Mouse (Mus musculus) liver, embryonic 11.5 days (tissue): ENCODE results near the gene Ppib. TPM values are rescaled to one million over a fixed set of nuclear protein-coding genes. Genes with fewer than 3 reads are reported as not detected.

Source experiments
- ATAC-seq: fragments of 200-750 bp; cut with Nextera tagmentation; replicated peaks from 2 replicates; pipeline ENCODE4 v1.8.0; 2017; ENCODE audit warnings: moderate number of reproducible peaks, mild to moderate bottlenecking, moderate TSS enrichment, moderate library complexity; ENCODE audit not compliant: low FRiP score
- DNase-seq: peaks from one replicate; pipeline ENCODE4 v3.0.0-alpha.2; 2017; ENCODE audit warnings: low spot score
- H3K27ac ChIP-seq: fragments of 300-500 bp; sonication (generic); 2 replicates; pipeline ENCODE4 v1.5.1; 2014; ENCODE audit warnings: mild to moderate bottlenecking, low read depth, low read length, control low read depth
- H3K27me3 ChIP-seq: fragments of 300-500 bp; sonication (generic); replicated peaks from 2 replicates; pipeline ENCODE4 v1.6.1; 2014; ENCODE audit warnings: low read length, mixed read lengths; ENCODE audit not compliant: control insufficient read depth, insufficient read depth
- H3K36me3 ChIP-seq: fragments of 300-500 bp; sonication (generic); 2 replicates; pipeline ENCODE4 v1.6.1; 2014; ENCODE audit warnings: mild to moderate bottlenecking, low read length, moderate library complexity, mixed read lengths; ENCODE audit not compliant: control insufficient read depth, insufficient read depth
- H3K4me1 ChIP-seq: fragments of 300-500 bp; sonication (generic); replicated peaks from 2 replicates; pipeline ENCODE4 v1.6.1; 2014; ENCODE audit warnings: low read length, mixed read lengths; ENCODE audit not compliant: control insufficient read depth, insufficient read depth
- H3K4me2 ChIP-seq: fragments of 300-500 bp; sonication (generic); 2 replicates; pipeline ENCODE4 v1.6.1; 2014; ENCODE audit warnings: mild to moderate bottlenecking, control low read depth, moderate library complexity
- H3K4me3 ChIP-seq: fragments of 300-500 bp; sonication (generic); 2 replicates; pipeline ENCODE4 v1.5.1; 2014; ENCODE audit warnings: low read depth, low read length, control low read depth
- H3K9ac ChIP-seq: fragments of 300-500 bp; sonication (generic); 2 replicates; pipeline ENCODE4 v1.6.1; 2014; ENCODE audit warnings: low read depth, low read length, control low read depth
- H3K9me3 ChIP-seq: fragments of 300-500 bp; sonication (generic); 2 replicates; pipeline ENCODE4 v1.6.1; 2016; ENCODE audit warnings: low read length, inconsistent platforms, mixed read lengths; ENCODE audit not compliant: control insufficient read depth
- WGBS: fragments of 180-500 bp; shearing (Covaris S2); extraction: QIAGEN DNeasy Blood & Tissue Kit; methylation state at CpG from one replicate; pipeline ENCODE4 v1.1.7; 2014; 5-methylcytosine and 5-hydroxymethylcytosine counted together
- polyA plus RNA-seq: library from polyadenylated mRNA; unstranded; fragments of >200 nt; fragmentation: Nextera tagmentation; extraction: Ambion mirVana; gene quantifications from 2 replicates; pipeline ENCODE4 v1.2.1, GENCODE M21; 2014

Ppib gene
- polyA plus RNA-seq, 1 experiment from 2014 or later: 569 TPM

DNA sequence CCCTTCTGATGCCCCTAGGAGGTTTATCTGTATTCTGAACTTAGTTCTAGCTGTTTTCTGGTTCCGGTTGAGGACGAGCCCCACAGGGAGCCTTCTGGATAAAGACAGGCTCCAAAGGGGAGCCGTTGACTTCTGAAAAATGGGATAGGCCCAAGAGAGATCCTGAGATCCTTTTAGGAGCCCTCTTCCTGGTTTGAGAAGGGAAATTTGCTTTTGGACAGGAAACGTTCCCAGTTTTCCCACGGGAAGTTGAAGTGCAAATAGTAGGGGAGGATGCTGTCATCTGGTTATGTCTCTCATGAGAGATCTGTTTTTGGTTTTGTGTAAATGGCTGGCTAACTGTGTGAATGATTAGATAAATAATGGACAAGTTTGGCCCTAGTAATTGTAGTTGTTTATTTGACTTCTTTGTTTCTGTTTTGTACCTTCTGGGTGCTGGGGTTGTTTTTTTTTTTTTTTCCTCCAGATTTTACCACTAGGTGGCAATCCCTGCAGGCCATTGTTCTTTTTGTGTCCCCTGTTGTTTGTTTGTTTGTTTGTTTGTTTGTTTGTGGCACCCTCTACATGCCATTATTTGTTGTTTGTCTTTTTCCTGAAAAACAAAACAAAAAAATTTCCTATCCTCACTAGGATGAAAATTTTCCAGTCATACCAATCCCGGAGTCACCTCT is 10.0 kb upstream of the Ppib start:
- no peaks in the 10 kb centered on the region for H3K36me3 ChIP-seq
- no peak overlapping the region for H3K4me2 ChIP-seq
- H3K9me3 ChIP-seq: 0 out of 2 replicates have a peak, but pooled peaks cover 2% of the 10 kb centered on the region
- 80% methylated on average over 6 of the region's 6 CpGs for WGBS
- H3K27me3 ChIP-seq: no peaks in the 10 kb centered on the region
- H3K27ac ChIP-seq: no peak overlapping the region
- H3K4me1 ChIP-seq: no peaks in the 10 kb centered on the region
- H3K9ac ChIP-seq: no peak overlapping the region
- DNase-seq (no peak), ATAC-seq (no peak)
- no peak overlapping the region for H3K4me3 ChIP-seq

- WGBS: 74% methylated on average over 4 of the region's 4 CpGs
- H3K4me1 ChIP-seq: no peaks in the 10 kb centered on the region
- ATAC-seq (no peak), DNase-seq (no peak)
- no peak overlapping the region for H3K4me2 ChIP-seq
- no peak overlapping the region for H3K9ac ChIP-seq
- H3K27me3 ChIP-seq: no peaks in the 10 kb centered on the region
- 0 out of 2 replicates have a peak, but pooled peaks cover 2% of the 10 kb centered on the region for H3K9me3 ChIP-seq
- H3K4me3 ChIP-seq: no peak overlapping the region
- no peaks in the 10 kb centered on the region for H3K36me3 ChIP-seq
- H3K27ac ChIP-seq: no peak overlapping the region
These were observed 8.5 kb upstream of the Ppib start for GRCm38 (mm10) chr9:66051493-66051892.

GRCm38 (mm10) chr9:66052731-66053130 is 7.3 kb upstream of the Ppib start:
- Histone ChIP-seq H3K36me3 (no peaks in the 10 kb centered on the region), H3K4me3 (no peak overlapping the region), H3K4me2 (no peak overlapping the region), H3K4me1 (no peaks in the 10 kb centered on the region), H3K27ac (no peak overlapping the region), H3K9me3 (0 out of 2 replicates have a peak, but pooled peaks cover 2% of the 10 kb centered on the region), H3K27me3 (no peaks in the 10 kb centered on the region), H3K9ac (no peak overlapping the region)
- DNase-seq (no peak), ATAC-seq (no peak)
- 84% methylated on average over 1 of the region's 1 CpGs for WGBS

- Histone ChIP-seq H3K27ac (no peak overlapping the region), H3K36me3 (no peaks in the 10 kb centered on the region), H3K27me3 (no peaks in the 10 kb centered on the region), H3K9ac (no peak overlapping the region), H3K9me3 (0 out of 2 replicates have a peak, but pooled peaks cover 2% of the 10 kb centered on the region), H3K4me3 (no peak overlapping the region), H3K4me2 (no peak overlapping the region), H3K4me1 (no peaks in the 10 kb centered on the region)
- DNase-seq (no peak), ATAC-seq (no peak)
- WGBS: 30% methylated on average over 1 of the region's 1 CpGs
These were observed 6.4 kb upstream of the Ppib start for GRCm38 (mm10) chr9:66053620-66054019.

DNA sequence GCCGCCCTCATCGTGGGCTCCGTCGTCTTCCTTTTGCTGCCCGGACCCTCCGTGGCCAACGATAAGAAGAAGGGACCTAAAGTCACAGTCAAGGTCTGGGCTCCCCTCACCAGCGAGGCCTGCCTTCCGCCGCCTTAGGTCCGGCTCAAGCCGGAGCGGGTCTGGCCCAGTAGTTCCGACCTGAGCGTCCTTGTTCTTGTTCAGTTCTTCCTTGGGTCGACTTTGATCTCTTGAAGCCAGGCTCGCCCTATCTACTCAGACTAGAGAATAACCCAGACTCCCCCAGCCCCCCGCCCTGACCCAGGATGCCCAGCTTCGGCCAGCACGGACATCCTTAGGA is 256 bp downstream of the Ppib start:
- H3K9me3 ChIP-seq: no peaks in the 10 kb centered on the region
- H3K9ac ChIP-seq: peak overlapping the region; percentile 87
- ATAC-seq (peak; percentile 60), DNase-seq (no peak)
- H3K4me1 ChIP-seq: peaks cover 6% of the 10 kb centered on the region; the same call in 1 of the 2 replicates
- H3K36me3 ChIP-seq: peaks cover 27% of the 10 kb centered on the region
- WGBS: under 1% methylated on average over 20 of the region's 20 CpGs
- H3K4me2 ChIP-seq: peak overlapping the region; percentile 93
- peak overlapping the region; percentile 69 for H3K27ac ChIP-seq
- no peaks in the 10 kb centered on the region for H3K27me3 ChIP-seq
- H3K4me3 ChIP-seq: peak overlapping the region; percentile 86

DNA sequence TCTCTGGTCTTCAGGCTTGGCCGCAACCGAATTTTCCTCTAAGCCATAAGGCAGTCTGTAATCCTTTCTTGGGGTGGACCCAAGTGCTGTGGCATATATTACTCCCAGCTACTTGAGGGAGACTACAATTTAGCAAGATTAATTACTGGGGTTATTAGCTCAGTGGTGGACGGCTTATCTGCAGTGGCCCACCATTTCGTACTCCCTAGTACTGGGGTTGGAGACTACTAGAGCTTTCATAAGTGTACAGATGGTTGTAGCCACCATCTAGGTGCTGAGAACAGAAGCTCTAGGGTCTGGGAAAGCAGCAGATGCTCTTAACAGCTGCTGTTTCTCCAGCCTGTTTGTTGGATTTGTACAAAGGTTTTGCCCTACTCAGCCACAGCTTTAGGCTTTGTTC is 964 bp downstream of the Ppib start:
- WGBS: 24% methylated on average over 4 of the region's 4 CpGs
- ATAC-seq: no peak

GRCm38 (mm10) chr9:66061656-66062055 is 1.6 kb downstream of the Ppib start:
- peaks cover 35% of the 10 kb centered on the region for H3K36me3 ChIP-seq

More for the DNA sequence above, 964 bp downstream of the Ppib start:
- peak overlapping the region; percentile 86 for H3K4me3 ChIP-seq
- no peaks in the 10 kb centered on the region for H3K9me3 ChIP-seq
- peak overlapping the region; percentile 87 for H3K9ac ChIP-seq
- H3K4me1 ChIP-seq: peaks cover 6% of the 10 kb centered on the region; the same call in 1 of the 2 replicates
- DNase-seq: no peak
- H3K36me3 ChIP-seq: peaks cover 34% of the 10 kb centered on the region
- no peaks in the 10 kb centered on the region for H3K27me3 ChIP-seq
- peak overlapping the region; percentile 93 for H3K4me2 ChIP-seq
- H3K27ac ChIP-seq: peak overlapping the region; percentile 4; the same call in 1 of the 2 replicates

GRCm38 (mm10) chr9:66063446-66063845 is 3.4 kb downstream of the Ppib start:
- no peak overlapping the region for H3K9ac ChIP-seq
- no peak overlapping the region for H3K27ac ChIP-seq
- H3K4me1 ChIP-seq: peaks cover 7% of the 10 kb centered on the region
- no peak overlapping the region for H3K4me2 ChIP-seq
- 81% methylated on average over 3 of the region's 3 CpGs for WGBS
- H3K27me3 ChIP-seq: peaks cover 15% of the 10 kb centered on the region
- no peak for ATAC-seq
- H3K9me3 ChIP-seq: no peaks in the 10 kb centered on the region
- H3K36me3 ChIP-seq: peaks cover 39% of the 10 kb centered on the region
- no peak for DNase-seq
- no peak overlapping the region for H3K4me3 ChIP-seq

More at GRCm38 (mm10) chr9:66061656-66062055, 1.6 kb downstream of the Ppib start:
- no peaks in the 10 kb centered on the region for H3K9me3 ChIP-seq
- peaks cover 6% of the 10 kb centered on the region; the same call in 1 of the 2 replicates for H3K4me1 ChIP-seq
- H3K9ac ChIP-seq: peak overlapping the region; percentile 87
- 89% methylated on average over 3 of the region's 3 CpGs for WGBS
- H3K27me3 ChIP-seq: no peaks in the 10 kb centered on the region
- H3K4me2 ChIP-seq: peak overlapping the region; percentile 93
- H3K4me3 ChIP-seq: peak overlapping the region; percentile 86
- no peak for DNase-seq
- H3K27ac ChIP-seq: peak overlapping the region; percentile 4; the same call in 1 of the 2 replicates
- ATAC-seq: no peak

GRCm38 (mm10) chr9:66064316-66064715 is 4.3 kb downstream of the Ppib start:
- Histone ChIP-seq H3K36me3 (peaks cover 39% of the 10 kb centered on the region), H3K27me3 (peaks cover 24% of the 10 kb centered on the region), H3K9me3 (no peaks in the 10 kb centered on the region), H3K4me1 (peaks cover 13% of the 10 kb centered on the region), H3K9ac (no peak overlapping the region), H3K4me3 (no peak overlapping the region), H3K27ac (no peak overlapping the region), H3K4me2 (no peak overlapping the region)
- 97% methylated on average over 11 of the region's 11 CpGs for WGBS
- no peak for DNase-seq
- no peak for ATAC-seq
